Mouse (Mus musculus) 3T3-L1 (cell line): ENCODE data around the gene Gse1.
"Not testable (repeated sequence)": the region's sequence is repeated elsewhere in the genome, so short reads cannot be mapped to it uniquely, and the experiment has no call there.

Experiments
- DNase-seq: peaks from one replicate; pipeline ENCODE4 v3.0.0-alpha.2; 2015; ENCODE audit warnings: low read depth, low spot score

The Gse1 gene

DNA sequence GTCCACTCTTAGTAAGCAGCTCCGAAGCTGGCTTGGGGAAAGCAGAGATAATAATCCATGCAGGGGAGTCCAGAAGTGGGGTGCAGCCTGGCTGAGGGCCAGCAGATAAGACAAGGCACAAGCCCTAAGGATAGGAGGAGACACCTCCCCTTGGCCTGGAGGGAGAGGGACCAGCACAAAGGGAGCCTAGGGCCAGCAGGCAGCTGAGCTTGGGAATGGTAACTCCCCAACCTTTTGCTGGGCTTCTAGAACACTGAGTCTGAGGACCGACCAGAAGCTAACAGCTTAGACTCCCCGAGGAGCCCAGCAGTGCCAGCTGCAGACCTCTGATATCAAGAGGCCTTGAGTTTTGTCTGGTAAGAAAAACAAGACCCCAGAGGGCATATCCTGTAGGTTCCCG lies 115.9 kb downstream of the Gse1 start:
- DNase-seq, result no peak

DNA sequence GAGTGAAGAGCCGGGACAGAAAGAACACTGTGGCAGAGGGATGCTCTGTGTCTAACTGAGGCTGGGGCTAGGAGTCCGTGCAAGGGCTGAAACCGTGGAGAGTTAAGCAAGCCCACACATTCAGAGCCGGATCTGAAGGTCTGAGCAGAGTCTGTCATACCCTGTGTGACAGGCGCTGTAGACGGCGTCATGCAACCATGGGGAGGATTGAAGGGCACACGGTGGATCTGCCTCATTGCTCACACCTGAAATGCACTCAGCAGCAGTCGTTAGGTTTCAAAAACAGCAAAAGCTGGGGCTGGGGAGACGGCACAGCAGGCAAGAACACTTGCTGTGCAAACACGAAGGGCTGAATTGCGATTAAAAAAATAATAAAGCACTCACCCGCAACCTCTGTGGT lies 116.3 kb downstream of the Gse1 start:
- DNase-seq, result no peak

DNA sequence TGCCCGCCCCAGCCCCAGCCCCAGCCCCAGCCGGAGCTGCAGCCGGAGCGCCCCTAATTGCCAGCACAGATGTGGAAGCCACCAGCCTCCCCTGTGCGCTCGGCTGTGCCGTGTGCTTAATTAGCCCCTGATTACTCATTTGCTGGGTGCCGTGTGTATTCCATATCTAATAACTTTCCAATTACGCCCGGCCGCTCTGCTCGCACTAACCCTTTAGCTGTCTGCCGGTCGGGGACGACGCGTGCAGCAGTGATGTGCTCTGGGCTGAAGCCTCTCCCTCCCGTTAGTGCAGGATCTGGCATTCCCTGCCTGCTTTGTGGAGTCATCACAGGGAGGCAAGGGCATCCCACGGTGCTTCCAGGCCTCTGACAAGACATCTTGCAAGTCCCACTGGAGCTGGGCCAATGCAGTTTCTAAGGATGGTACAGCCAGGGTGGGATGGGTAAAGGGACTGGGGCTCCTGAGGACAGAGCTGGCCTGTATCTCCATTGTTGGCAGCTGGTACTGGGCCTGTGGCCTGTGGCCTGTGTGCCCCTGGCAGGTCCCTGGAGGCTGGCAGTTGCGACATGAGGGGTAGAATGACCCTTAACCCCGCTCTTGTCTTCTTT lies 119.6 kb downstream of the Gse1 start:
- no peak for DNase-seq

DNA sequence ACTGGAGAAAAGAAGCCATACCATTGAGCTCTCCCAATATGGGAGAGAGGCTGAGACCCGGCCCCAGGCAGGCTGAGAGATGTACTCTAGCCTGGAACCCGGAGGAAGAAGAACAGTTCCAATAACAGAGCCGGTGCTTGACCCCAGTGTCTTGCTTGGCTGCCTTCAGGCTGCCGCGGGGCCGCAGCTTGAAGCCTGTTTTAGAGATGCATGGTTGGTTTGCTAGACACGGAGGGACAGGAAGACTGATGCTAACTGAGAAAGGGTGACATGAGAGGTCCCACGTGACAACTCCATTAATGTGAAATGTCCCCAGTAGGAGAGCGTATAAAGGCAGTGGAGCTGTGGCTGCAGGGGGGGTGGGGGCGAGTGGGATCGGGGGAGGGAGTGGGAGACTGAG lies 120.7 kb downstream of the Gse1 start:
- DNase-seq, result no peak

DNA sequence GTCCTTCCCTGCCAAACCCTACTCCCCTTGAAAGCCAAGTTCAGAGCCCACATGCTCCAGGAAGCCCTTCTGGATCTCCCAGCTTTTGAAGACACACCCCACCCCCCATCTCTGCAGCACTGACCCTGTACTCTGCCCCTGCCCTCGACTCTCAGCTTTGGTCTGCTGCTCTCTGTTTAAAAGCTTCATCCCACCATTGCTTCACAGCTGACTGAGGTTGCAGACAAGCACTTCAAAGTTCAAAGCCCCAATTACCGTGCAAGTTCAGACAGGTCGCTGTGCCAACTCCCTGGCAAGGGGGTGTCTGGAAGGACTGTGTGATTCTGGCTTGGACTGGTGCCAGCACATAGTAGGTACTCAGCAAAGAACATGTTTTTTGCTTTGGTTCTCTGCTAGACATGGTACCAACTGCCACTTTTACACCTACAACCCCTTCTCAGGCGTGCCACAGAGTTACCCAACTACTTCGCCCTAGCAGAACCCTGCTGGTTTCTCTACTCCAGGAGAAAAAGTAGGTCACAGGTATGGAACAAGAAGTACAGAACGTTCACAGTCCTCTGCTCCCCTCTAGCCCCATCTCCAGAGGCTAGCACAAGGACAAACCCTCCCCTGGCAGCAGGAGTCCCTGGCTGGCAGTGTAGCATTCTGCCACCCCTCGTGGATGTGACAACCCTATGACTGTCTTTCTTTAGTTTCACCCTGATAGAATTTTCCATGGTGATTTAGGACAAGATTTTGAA lies 123.2 kb downstream of the Gse1 start:
- DNase-seq, result no peak

DNA sequence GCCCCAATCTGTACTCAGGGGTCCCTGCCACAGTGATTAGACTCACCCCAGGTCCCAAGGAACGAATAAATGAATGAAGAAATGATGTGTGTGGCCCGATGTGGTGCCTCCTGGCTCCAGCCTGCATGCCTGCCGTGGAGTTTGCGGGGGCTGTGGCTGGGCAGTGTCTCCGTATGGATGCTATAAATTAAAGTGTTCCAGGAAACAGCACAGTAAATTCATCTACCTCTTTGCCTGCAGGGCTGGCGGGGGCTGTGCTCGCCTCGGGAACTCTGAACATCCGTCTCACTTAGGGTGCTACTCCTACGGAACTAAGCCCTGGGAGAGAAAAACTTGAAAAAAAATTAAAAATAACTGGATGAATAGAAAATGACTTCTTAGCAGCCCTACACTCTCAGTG lies 123.8 kb downstream of the Gse1 start:
- no peak for DNase-seq

DNA sequence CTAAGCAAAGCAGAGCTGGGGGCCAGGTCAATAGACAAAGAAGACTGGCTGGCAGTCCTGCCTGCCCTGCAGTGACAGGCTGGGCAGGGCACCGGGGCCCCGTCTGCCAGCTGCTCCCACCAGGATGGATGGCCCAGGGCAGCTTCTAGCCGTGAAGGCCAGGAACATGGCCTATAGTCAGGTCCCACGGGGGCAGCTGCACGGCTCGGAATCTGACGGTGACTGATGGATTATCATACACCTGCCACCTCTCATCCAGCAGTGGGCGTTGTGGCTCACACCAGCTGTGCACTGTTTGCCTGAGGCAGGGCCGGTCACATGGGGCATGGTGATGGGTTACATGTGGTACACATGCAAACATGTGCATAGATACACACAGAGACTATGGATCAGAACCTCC lies 127.8 kb downstream of the Gse1 start:
- no peak for DNase-seq

DNA sequence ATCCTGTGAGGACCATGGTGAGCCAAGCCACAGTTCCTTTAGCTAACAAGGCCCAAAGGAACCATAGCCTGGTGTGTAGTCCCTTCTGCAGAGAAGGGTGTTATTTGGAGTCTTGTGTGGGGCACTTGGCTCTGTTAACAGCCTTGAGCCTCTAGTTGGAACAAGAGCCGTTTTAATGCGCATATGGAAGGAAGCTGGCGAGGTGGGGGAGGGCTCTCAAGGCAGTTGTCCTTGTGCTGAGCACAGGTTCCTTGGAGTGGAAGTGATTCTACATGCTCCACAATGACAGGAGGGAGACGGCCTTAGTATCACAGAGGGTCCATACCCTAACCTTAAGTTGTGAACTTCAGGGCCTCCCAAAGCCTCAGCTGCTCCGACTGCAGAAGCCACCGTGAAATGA lies 129.2 kb downstream of the Gse1 start:
- DNase-seq, result no peak

DNA sequence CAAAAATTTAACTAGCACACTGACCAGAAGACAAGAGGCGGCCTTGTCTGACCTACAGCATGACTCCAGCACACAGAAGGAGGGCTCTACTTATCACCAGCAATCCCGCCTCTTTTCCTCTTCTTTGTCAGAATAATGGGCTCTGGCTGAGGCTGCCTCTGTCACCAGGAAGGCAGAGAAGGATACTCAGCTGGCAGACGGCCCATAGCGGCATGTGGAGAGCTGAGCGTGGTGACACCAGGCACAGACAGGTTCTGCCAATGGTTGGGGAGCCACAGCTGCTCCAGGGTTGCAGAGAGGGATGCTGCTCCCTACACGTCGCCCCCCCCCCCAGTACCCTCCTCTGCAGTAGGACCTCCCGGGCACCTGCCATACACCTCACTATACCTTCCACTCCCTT lies 133.0 kb downstream of the Gse1 start:
- DNase-seq, result no peak

DNA sequence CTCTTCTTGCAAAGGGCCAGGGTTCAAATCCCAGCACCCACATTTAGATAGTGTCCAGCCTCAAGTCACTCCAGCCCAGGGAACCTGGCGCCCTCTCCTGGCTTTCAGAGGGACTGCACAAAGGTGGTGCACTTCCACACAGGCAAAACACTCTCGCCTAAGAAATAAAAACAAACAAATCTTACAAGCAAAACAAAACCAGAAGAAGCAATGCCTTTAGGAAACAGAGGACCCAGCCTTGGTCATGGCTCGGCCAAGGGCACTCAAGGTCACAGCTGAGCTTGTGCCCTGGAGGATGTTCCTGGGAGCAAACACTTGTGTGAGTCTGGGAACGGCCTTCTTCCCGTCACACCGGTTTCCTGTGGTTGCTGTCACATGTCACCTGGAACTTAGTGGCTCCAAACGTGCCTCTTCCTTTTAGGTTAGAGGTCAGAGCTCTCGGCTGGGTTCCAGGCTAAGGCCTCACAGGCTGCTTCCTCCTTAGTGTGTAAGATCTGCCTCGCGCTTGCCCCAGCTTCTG lies 135.4 kb downstream of the Gse1 start:
- DNase-seq, result peak; percentile 33

DNA sequence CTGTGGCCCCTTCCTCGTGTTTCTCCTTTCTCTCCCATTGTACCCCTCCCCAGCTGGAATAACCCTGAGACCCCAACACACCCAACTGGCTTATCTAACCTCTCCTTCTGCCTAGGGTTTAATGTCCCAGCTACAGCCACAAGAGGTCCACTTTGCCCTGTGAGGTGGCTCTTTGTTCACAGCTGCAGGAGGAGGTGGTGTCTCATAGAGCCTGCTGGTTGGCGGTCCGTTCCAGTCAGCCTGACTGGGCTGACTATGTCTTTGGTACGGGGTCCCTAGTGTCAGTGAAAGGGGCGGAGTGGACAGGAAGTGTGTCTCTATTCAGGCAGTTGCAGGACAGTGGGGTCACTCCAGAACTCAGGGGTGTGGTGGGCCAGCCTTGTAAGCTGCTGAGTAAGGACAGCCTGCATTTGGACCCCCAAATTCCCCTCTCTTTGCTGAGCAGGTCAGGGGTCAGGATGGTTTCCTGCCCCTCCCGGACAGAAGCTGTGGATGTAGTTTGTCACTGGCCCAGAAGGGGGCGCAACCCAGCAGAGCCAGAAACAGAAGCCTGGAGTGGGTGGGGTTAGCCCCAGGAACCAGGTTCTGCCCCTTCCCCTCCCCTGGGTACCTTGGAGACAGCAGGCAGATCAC lies 136.0 kb downstream of the Gse1 start:
- peak; percentile 28 for DNase-seq

DNA sequence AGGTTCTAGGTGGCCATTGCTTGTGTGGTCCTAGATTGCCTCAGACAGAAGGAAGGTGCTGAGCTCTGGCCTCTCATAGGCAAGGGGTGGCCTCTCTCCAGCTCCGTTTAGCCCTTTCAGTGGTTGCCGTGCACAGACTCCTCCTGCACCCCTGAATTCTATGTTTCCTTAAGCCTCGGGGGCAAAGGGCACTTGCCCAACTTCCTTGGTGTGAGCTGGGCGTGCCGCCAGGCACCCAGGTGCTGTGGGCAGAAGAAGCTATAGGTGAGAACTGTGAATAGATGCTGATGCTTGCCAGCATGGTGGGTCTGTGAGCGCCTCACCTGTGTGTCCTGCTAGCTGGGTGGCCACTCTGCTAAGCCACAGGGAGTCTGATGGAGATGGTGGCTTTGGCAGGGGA lies 138.6 kb downstream of the Gse1 start:
- DNase-seq, result no peak

DNA sequence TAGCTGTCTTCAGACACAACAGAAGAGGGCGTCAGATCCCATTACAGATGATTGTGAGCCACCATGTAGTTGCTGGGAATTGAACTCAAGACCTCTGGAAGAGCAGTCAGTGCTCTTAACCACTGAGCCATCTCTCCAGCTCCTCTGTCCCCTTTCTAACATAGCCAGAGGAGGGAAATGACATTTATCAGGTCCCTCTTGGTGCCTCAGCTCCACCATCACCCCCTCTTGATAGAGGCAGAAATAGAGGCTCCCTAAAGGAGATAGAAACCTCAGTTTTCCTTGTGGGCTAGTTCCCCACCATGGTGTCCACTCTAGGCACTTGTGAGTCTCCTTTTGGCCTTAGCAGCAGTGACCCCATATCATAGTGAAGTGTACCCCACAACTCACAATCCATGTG lies 139.9 kb downstream of the Gse1 start:
- DNase-seq, result not testable (repeated sequence)

DNA sequence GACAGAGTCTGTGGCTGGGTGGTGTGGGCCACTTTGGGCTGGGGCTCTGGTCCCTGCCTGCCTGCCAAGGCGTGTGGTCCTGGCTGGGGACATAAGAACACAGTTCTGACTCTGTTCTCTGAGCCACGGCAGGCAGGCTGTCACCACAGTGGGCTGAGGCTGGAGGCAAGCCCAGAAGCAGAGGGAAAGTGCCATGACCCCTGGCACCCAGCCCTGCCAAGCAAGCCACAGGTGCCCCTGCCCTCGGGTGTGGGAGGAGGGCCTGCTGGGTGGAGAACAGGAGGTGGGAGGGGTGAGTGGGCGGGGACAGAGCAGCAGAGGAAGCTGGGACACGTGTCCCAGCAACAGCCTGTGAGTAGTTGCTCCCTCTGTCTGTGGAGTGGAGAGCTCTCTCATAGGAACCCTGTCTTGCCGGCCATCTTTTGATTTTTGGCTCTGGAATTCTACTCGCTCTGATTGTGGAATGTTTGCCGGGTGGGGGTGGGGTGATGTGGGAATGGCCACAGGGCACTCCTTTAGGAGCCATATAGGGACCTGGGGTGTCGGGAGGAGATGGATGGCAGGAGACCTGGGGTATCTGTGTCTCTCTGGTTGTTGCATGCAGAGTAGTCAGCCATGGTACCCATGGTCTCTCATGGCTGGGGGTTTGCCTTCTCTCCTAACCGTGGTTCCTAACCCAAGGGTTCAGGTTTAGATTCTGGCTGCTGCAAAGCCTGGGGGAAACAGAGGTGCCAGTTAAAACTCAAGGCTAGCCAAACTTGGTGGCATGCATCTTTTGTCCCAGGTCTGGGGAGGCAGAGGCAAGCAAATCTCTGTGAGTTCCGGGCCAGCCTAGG lies 140.8 kb downstream of the Gse1 start:
- DNase-seq, result peak; percentile 97

DNA sequence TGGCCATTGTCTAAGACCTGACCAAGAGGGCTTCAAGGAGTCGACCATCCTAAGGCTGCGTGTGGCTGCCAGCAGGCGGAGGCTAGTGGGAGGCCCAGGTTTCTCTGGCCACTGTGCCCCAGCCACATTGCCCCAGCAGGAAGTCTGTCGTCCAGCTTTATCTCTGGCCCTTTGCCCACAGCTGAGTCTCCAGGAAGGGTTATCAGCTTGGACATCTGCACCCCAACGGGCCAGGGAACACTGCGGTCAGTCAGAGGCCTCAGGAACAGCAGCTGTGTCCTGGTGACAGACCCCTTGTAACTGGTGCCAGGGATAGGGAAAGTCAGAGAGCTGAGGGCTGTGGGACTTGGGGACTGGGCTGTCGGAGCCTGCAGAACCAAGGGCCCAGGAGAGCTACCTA lies 141.7 kb downstream of the Gse1 start:
- DNase-seq, result peak; percentile 41

DNA sequence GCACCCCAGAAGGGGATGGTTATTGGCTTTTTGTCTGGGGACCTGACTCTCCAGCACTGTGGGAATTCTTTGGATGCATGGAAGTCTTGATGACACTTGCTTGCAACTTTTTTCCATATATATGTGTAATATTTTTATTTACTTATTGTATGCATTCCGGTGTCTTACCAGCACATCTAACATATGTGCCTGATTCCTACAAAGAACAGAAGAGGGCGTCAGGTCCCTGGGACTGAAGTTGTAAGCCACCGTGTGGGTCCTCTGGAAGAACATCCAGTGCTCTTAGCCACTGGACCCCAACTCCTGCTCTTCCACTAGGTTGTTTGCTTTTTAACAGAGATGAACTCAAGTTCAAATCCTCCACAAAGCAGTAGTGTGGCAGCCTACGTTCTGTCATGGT lies 142.2 kb downstream of the Gse1 start:
- DNase-seq, result peak; percentile 29

DNA sequence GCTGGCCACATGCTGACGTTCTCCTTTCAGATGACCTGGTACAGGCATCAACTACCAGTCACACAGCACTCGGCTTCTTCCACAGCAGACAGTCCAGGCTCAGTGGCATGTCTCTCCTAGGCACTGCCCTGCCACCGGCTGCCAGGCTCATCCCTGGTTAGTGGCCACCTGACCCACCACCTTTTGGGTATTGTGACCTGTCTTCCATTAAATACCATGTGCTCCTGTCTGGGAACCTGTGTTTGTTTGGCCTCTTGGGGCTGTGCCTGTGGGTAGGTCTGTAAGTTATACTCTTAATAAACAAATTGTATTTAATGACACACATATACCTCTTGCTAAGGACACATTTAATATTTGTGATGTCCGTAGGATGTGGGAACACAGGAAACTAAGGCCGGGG lies 142.9 kb downstream of the Gse1 start:
- DNase-seq, result no peak

DNA sequence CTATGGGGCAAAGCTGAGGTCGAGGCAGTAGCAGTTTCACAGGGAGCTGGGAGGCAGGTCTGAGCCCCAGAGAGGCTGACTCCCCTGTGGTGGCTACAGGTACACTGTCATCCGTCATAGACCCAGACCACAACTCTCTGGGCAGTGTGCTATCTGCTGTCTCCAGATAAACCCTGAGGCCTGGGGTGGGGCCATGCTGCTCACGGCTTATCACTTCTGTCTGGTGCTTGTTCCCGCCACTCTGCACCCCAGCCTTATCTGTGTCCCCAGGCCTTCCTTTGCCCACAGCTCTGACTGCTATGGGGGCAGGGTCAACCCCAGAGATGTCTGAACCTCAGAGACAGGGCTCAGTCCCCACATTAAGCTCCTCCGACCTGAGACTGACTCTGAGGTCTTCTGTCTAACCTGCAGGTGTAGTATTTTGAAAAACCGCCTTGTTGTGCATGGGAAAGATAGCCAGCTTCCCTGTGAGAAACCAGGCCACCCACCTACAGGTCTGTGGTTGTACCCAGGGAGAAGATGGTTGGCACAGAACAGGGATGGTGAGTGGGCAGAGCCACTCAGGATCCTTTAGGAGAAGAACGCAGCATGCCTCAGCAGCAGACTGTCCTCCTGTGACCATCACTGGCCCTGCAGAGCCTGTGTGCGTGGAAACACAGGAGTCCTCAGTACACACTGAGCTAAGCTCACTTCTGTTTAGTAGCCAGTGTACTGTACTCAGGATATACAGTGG lies 143.6 kb downstream of the Gse1 start:
- no peak for DNase-seq

DNA sequence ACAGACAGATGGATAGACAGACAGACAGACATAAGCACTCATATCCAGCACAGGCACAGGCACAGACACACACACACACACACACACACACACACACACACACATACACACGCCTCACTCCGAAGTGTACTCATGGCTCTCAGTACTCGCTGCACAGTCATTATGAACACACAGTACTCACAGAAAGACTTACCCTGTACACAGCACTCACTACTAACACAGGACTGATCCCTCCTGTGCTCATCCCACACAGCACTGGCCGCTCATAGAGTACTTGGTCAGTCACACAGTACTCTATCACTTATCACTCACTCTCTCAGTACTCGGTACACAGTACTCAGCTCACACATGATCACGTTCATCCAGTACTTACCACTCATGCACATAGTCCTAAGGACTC lies 144.4 kb downstream of the Gse1 start:
- DNase-seq, result no peak

DNA sequence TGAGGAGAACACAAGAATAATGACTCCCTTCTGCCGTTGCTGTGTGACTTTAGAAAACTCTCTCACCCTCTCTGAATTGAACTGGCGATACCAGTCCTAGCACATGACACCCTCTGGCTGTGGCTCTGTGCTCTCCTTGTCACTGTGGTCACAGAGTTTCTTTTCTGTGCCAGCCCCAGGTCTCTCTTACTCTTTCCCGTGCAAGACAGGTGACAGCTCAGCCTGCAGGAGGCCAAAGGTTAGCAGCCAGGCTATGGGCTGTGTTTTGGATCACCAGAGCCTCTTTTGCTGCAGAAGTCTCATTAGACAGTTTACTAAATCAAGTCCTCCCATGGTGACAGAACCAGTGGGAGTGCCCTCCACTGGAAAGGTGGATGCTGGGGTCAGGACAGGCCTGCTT lies 145.4 kb downstream of the Gse1 start:
- DNase-seq, result no peak

DNA sequence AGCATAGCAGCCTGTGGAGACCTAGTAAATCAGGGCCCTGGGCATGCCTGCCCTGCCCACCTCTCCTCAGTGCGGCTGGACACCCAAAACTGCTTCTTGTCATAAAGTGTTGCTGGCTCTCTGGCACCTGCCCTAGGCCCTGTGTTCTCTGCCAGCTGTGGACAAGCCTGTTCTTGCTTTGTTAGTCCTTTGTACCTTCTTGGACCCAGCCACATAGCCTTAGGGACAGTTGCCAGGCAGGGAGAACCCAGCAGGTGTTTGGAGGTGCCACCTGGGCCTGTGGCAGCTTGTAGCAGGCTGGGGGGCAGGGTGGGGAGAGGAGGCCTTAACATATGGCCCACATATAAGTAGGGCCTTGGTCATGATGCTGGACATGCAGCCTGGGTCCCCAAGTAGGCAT lies 145.8 kb downstream of the Gse1 start:
- no peak for DNase-seq
